In genomic region chr10:12187669-12188342, GRCm38 (mm10) we compare ENCODE assay signal across 23 mouse cellular contexts.
DNase-seq lines count a peak whose midpoint lies in the region; ATAC-seq lines count a peak whose summit lies in the region.
"Had no signal": no experiment of that assay in that cellular context is flagged by ENCODE, and none has a peak within 500 bp of the region (broad histone marks: within the 10 kb centered on the region; RNA-seq: fewer than 3 reads in every experiment).

No protein-coding gene starts in this region.

- H3K27me3 ChIP-seq in forebrain, embryonic 13.5 days: no peaks in the 10 kb centered on the region
- no peaks in the 10 kb centered on the region for H3K27me3 ChIP-seq in forebrain, embryonic 12.5 days
- no peaks in the 10 kb centered on the region for H3K27me3 ChIP-seq in midbrain, embryonic 13.5 days
- no peaks in the 10 kb centered on the region for H3K27me3 ChIP-seq in midbrain, embryonic 11.5 days (ENCODE audit: control insufficient read depth, insufficient read depth, low read length)
- no peaks in the 10 kb centered on the region for H3K27me3 ChIP-seq in hindbrain, embryonic 14.5 days (ENCODE audit: control insufficient read depth, insufficient read depth, low read length)
- H3K27me3 ChIP-seq in neural tube, embryonic 15.5 days (replicated peaks): no peaks in the 10 kb centered on the region
- H3K27me3 ChIP-seq: embryonic facial prominence, embryonic 12.5 days; heart, embryonic 13.5 days; liver, embryonic 15.5 days had no signal

- peaks cover 19% of the 10 kb centered on the region for H3K4me1 ChIP-seq in forebrain, embryonic 13.5 days
- H3K4me1 ChIP-seq in forebrain, embryonic 12.5 days: no peaks in the 10 kb centered on the region
- peaks cover 16% of the 10 kb centered on the region for H3K4me1 ChIP-seq in midbrain, embryonic 13.5 days (replicated peaks)
- 0 out of 2 replicates have a peak, but pooled peaks cover 2% of the 10 kb centered on the region for H3K4me1 ChIP-seq in midbrain, embryonic 11.5 days (ENCODE audit: control insufficient read depth, insufficient read depth, low read length)
- peaks cover 15% of the 10 kb centered on the region; the same call in 1 of the 2 replicates for H3K4me1 ChIP-seq in hindbrain, embryonic 14.5 days (replicated peaks; ENCODE audit: control insufficient read depth, insufficient read depth, low read length)
- H3K4me1 ChIP-seq in neural tube, embryonic 15.5 days: peaks cover 4% of the 10 kb centered on the region; the same call in 1 of the 2 replicates
- H3K4me1 ChIP-seq: embryonic facial prominence, embryonic 12.5 days; heart, embryonic 13.5 days; liver, embryonic 15.5 days had no signal

- H3K9me3 ChIP-seq in forebrain, embryonic 13.5 days (replicated peaks): no peaks in the 10 kb centered on the region
- no peaks in the 10 kb centered on the region for H3K9me3 ChIP-seq in forebrain, embryonic 12.5 days
- no peaks in the 10 kb centered on the region; the same call in 1 of the 2 replicates for H3K9me3 ChIP-seq in midbrain, embryonic 13.5 days
- no peaks in the 10 kb centered on the region for H3K9me3 ChIP-seq in midbrain, embryonic 11.5 days (ENCODE audit: control insufficient read depth, low read length)
- H3K9me3 ChIP-seq in hindbrain, embryonic 14.5 days (ENCODE audit: control insufficient read depth, low read length): no peaks in the 10 kb centered on the region
- no peaks in the 10 kb centered on the region for H3K9me3 ChIP-seq in neural tube, embryonic 15.5 days (replicated peaks)
- H3K9me3 ChIP-seq: embryonic facial prominence, embryonic 12.5 days; heart, embryonic 13.5 days; liver, embryonic 15.5 days had no signal

- 59% methylated on average over 8 of the region's 8 CpGs for WGBS in forebrain, embryonic 13.5 days
- WGBS in forebrain, embryonic 12.5 days: 77% methylated on average over 8 of the region's 8 CpGs
- WGBS in midbrain, embryonic 13.5 days: 68% methylated on average over 8 of the region's 8 CpGs
- 89% methylated on average over 8 of the region's 8 CpGs for WGBS in midbrain, embryonic 11.5 days
- 55% methylated on average over 8 of the region's 8 CpGs for WGBS in hindbrain, embryonic 14.5 days
- WGBS in neural tube, embryonic 15.5 days: 71% methylated on average over 8 of the region's 8 CpGs

- no peaks in the 10 kb centered on the region for H3K36me3 ChIP-seq in forebrain, embryonic 13.5 days (ENCODE audit: poor library complexity, severe bottlenecking)
- H3K36me3 ChIP-seq in forebrain, embryonic 12.5 days (replicated peaks): no peaks in the 10 kb centered on the region
- H3K36me3 ChIP-seq in midbrain, embryonic 13.5 days: no peaks in the 10 kb centered on the region
- H3K36me3 ChIP-seq in midbrain, embryonic 11.5 days (ENCODE audit: control insufficient read depth, insufficient read depth, low read length): no peaks in the 10 kb centered on the region
- H3K36me3 ChIP-seq in hindbrain, embryonic 14.5 days (replicated peaks; ENCODE audit: control insufficient read depth, insufficient read depth): no peaks in the 10 kb centered on the region
- no peaks in the 10 kb centered on the region for H3K36me3 ChIP-seq in neural tube, embryonic 15.5 days
- H3K36me3 ChIP-seq: embryonic facial prominence, embryonic 12.5 days; heart, embryonic 13.5 days; liver, embryonic 15.5 days had no signal

- H3K4me3 ChIP-seq in forebrain, embryonic 13.5 days: no peak overlapping the region
- no peak overlapping the region for H3K4me3 ChIP-seq in forebrain, embryonic 12.5 days (replicated peaks)
- H3K4me3 ChIP-seq in midbrain, embryonic 13.5 days (replicated peaks): no peak overlapping the region
- H3K4me3 ChIP-seq in midbrain, embryonic 11.5 days (ENCODE audit: low read depth, low read length): no peak overlapping the region
- no peak overlapping the region for H3K4me3 ChIP-seq in hindbrain, embryonic 14.5 days (replicated peaks; ENCODE audit: low read length)
- no peak overlapping the region for H3K4me3 ChIP-seq in neural tube, embryonic 15.5 days (replicated peaks)
- H3K4me3 ChIP-seq: embryonic facial prominence, embryonic 12.5 days; heart, adult 2 months; heart, embryonic 13.5 days; liver, embryonic 15.5 days; myocyte had no signal

- ATAC-seq in forebrain, embryonic 13.5 days: peak; percentile 34
- ATAC-seq in forebrain, embryonic 12.5 days (ENCODE audit: low FRiP score): no peak
- ATAC-seq in midbrain, embryonic 13.5 days: peak; percentile 60
- no peak for ATAC-seq in midbrain, embryonic 11.5 days (ENCODE audit: low FRiP score)
- ATAC-seq in hindbrain, embryonic 14.5 days (ENCODE audit: low FRiP score): peak; percentile 44; the same call in 1 of the 2 replicates
- no peak for ATAC-seq in neural tube, embryonic 15.5 days (ENCODE audit: low FRiP score)
- no peak for ATAC-seq in cerebellum, adult (ENCODE audit: insufficient number of reproducible peaks, low FRiP score, low TSS enrichment)

- DNase-seq in midbrain, embryonic 11.5 days (ENCODE audit: low spot score, missing footprints): no peak
- peak; percentile 37 for DNase-seq in hindbrain, embryonic 14.5 days (ENCODE audit: low spot score)
- no peak for DNase-seq in kidney, adult 9 months
- DNase-seq: adrenal gland, postnatal 25 days; cerebellum, adult 18-20 months; cerebellum, postnatal 25 days; gastrocnemius, postnatal 36 days; heart, adult 2 months; heart, postnatal 14 days; kidney, adult 11 months; left cerebral cortex, postnatal 4 days; liver; lung, postnatal 4 days had no signal

- H3K4me2 ChIP-seq in forebrain, embryonic 13.5 days: peak overlapping the region; percentile 22
- no peak overlapping the region for H3K4me2 ChIP-seq in forebrain, embryonic 12.5 days
- peak overlapping the region; percentile 32 for H3K4me2 ChIP-seq in midbrain, embryonic 13.5 days (replicated peaks)
- H3K4me2 ChIP-seq in midbrain, embryonic 11.5 days: no peak overlapping the region
- peak overlapping the region; percentile 41 for H3K4me2 ChIP-seq in hindbrain, embryonic 14.5 days (replicated peaks)
- 0 out of 2 replicates have a peak overlapping the region, but pooled peaks have one; percentile 1 for H3K4me2 ChIP-seq in neural tube, embryonic 15.5 days
- H3K4me2 ChIP-seq: embryonic facial prominence, embryonic 12.5 days; heart, embryonic 13.5 days; liver, embryonic 15.5 days had no signal

- no peak overlapping the region for H3K9ac ChIP-seq in forebrain, embryonic 13.5 days
- no peak overlapping the region for H3K9ac ChIP-seq in forebrain, embryonic 12.5 days
- no peak overlapping the region for H3K9ac ChIP-seq in midbrain, embryonic 13.5 days (replicated peaks)
- no peak overlapping the region for H3K9ac ChIP-seq in midbrain, embryonic 11.5 days (ENCODE audit: low read length)
- peak overlapping the region; percentile 33; the same call in 1 of the 2 replicates for H3K9ac ChIP-seq in hindbrain, embryonic 14.5 days
- H3K9ac ChIP-seq in neural tube, embryonic 15.5 days (replicated peaks): no peak overlapping the region
- H3K9ac ChIP-seq: embryonic facial prominence, embryonic 12.5 days; heart, embryonic 13.5 days; liver, embryonic 15.5 days had no signal

- H3K27ac ChIP-seq in forebrain, embryonic 13.5 days: no peak overlapping the region
- H3K27ac ChIP-seq in forebrain, embryonic 12.5 days: no peak overlapping the region
- no peak overlapping the region for H3K27ac ChIP-seq in midbrain, embryonic 13.5 days
- H3K27ac ChIP-seq in midbrain, embryonic 11.5 days (ENCODE audit: low read depth, low read length): no peak overlapping the region
- peak overlapping the region; percentile 23; the same call in 1 of the 2 replicates for H3K27ac ChIP-seq in hindbrain, embryonic 14.5 days
- no peak overlapping the region for H3K27ac ChIP-seq in neural tube, embryonic 15.5 days (replicated peaks)
- H3K27ac ChIP-seq: embryonic facial prominence, embryonic 12.5 days; heart, adult 2 months; heart, embryonic 13.5 days; liver, embryonic 15.5 days; stomach, postnatal 0 days had no signal

Comparison
In these comparisons a context has a peak if more than half of its experiments do, and no peak if none do; other contexts are left out.
1. ATAC-seq: peak in forebrain, embryonic 13.5 days (single experiment), midbrain, embryonic 13.5 days (single experiment) and hindbrain, embryonic 14.5 days (single experiment); none in forebrain, embryonic 12.5 days (single experiment), midbrain, embryonic 11.5 days (single experiment), neural tube, embryonic 15.5 days (single experiment) and cerebellum, adult (single experiment).
2. H3K4me2 ChIP-seq: peak in forebrain, embryonic 13.5 days (single experiment), midbrain, embryonic 13.5 days (single experiment), hindbrain, embryonic 14.5 days (single experiment) and neural tube, embryonic 15.5 days (single experiment); none in forebrain, embryonic 12.5 days (single experiment) and midbrain, embryonic 11.5 days (single experiment).